Mouse (Mus musculus): ENCODE data around the gene Cyb5r3. TPM values are rescaled to one million over a fixed set of nuclear protein-coding genes. Genes with fewer than 3 reads are reported as not detected.

Gene Cyb5r3
- total and polyA plus RNA-seq, 3 experiments: 35.7 to 102 (median 59.1) TPM

GRCm38 (mm10) chr15:83209719-83210118 is 37.3 kb upstream of the Cyb5r3 start:
- TF ChIP-seq HCFC1 (IDR thresholded peaks at IDR 0.05; ENCODE audit: low read depth, low read length): no peak
- TF ChIP-seq ZKSCAN1 (IDR thresholded peaks at IDR 0.05; ENCODE audit: borderline replicate concordance, low read depth, low read length): no peak
- TF ChIP-seq BHLHE40 (IDR thresholded peaks at IDR 0.05; ENCODE audit: low read depth, low read length): no peak
- dilution Hi-C loops (cut with MboI; ENCODE audit: extremely low pct_ligation_motif_present, extremely low pct_unique_long_range_greater_than_20kb, low sequenced_read_pairs) (no loop called here), in situ Hi-C loops (cut with MboI; ENCODE audit: low pct_ligation_motif_present, low pct_unique_long_range_greater_than_20kb, low sequenced_read_pairs) (loop anchor here (5.0 to 25.0 kb wide), 6 partner anchors 38 to 397 kb away; partner anchors contain the start of gene Ttll1)
- peaks cover 3% of the 10 kb centered on the region for H3K9me3 ChIP-seq (replicated peaks; ENCODE audit: low read length)
- H3K4me2 ChIP-seq (ENCODE audit: insufficient read depth, low read depth, poor library complexity, severe bottlenecking): no peak overlapping the region
- H3K4me1 ChIP-seq (ENCODE audit: control insufficient read depth in 1 of 2, insufficient read depth in 2 of 2): peaks cover 5 to 28% of the 10 kb centered on the region in 2 experiments; a peak in 3 of 4 replicates
- H3K36me3 ChIP-seq (replicated peaks in 1 of 2; ENCODE audit: control insufficient read depth in 1 of 2, insufficient read depth in 1 of 2, low read length in 1 of 2): no peaks in the 10 kb centered on the region
- DNase-seq (ENCODE audit: extremely low read depth): no peak
- H3K9ac ChIP-seq (ENCODE audit: insufficient read depth, low read depth): no peak overlapping the region
- no peak overlapping the region for H3K4me3 ChIP-seq (replicated peaks in 1 of 3; ENCODE audit: low read depth in 2 of 3, low read length in 2 of 3, poor library complexity in 1 of 3)
- no peaks in the 10 kb centered on the region for H3K27me3 ChIP-seq (replicated peaks)
- no peaks in the 10 kb centered on the region for H3K79me2 ChIP-seq (replicated peaks; ENCODE audit: control insufficient read depth, extremely low read depth, insufficient read depth, poor library complexity, severe bottlenecking)
- H3K27ac ChIP-seq (ENCODE audit: insufficient read depth, low read depth): no peak overlapping the region

DNA sequence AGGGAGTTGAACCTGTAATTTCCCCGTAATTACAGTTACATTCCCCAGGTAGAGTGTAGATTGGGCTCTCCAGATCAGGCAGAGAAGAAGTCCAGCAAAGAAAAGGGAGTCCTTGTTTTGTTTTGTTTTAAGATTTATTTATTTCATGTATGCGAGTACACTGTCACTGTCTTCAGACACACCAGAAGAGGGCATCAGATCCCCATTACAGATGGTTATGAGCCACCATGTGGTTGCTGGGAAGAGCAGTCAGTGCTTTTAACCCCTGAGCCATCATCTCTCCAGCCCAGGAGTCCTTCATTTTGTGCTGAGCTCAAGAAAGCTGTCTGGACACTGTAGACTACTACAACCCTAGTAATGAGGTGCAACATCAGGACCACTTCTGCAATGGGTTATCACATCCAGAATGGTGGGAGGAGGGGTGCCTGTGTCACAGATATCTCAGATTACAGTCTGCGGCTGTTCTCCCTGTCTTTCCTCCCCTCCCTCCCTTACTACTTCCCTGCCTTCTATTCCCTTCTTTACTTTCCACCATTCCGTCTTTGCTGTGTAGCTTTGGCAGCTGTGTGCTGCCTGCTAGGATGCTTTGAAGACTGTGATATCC is 36.8 kb upstream of the Cyb5r3 start:
- Histone ChIP-seq H3K9me3 (replicated peaks; ENCODE audit: low read length) (no peaks in the 10 kb centered on the region), H3K79me2 (replicated peaks; ENCODE audit: control insufficient read depth, extremely low read depth, insufficient read depth, poor library complexity, severe bottlenecking) (no peaks in the 10 kb centered on the region), H3K4me1 (ENCODE audit: control insufficient read depth in 1 of 2, insufficient read depth in 2 of 2) (peaks cover 10 to 34% of the 10 kb centered on the region in 2 experiments; a peak in 3 of 4 replicates), H3K9ac (ENCODE audit: insufficient read depth, low read depth) (no peak overlapping the region), H3K27ac (ENCODE audit: insufficient read depth, low read depth) (no peak overlapping the region), H3K4me2 (ENCODE audit: insufficient read depth, low read depth, poor library complexity, severe bottlenecking) (no peak overlapping the region), H3K4me3 (replicated peaks in 1 of 3; ENCODE audit: low read depth in 2 of 3, low read length in 2 of 3, poor library complexity in 1 of 3) (no peak overlapping the region), H3K27me3 (replicated peaks) (no peaks in the 10 kb centered on the region), H3K36me3 (replicated peaks in 1 of 2; ENCODE audit: control insufficient read depth in 1 of 2, insufficient read depth in 1 of 2, low read length in 1 of 2) (no peaks in the 10 kb centered on the region)
- dilution Hi-C loops (cut with MboI; ENCODE audit: extremely low pct_ligation_motif_present, extremely low pct_unique_long_range_greater_than_20kb, low sequenced_read_pairs): no loop called here
- TF ChIP-seq ELF1 (IDR thresholded peaks at IDR 0.05; ENCODE audit: low read depth, low read length): no peak
- peak in 1 of 2 experiments; percentile 57; a peak in 2 of 4 replicates for TF ChIP-seq CTCF (conservative IDR thresholded peaks at IDR 0.05 in 1 of 2, IDR thresholded peaks at IDR 0.05 in 1 of 2; ENCODE audit: low read depth in 2 of 2, low read length in 2 of 2)
- peak; percentile 33 for TF ChIP-seq SMC3 (IDR thresholded peaks at IDR 0.05; ENCODE audit: low read depth, low read length)
- TF ChIP-seq ZMIZ1 (IDR thresholded peaks at IDR 0.05; ENCODE audit: low read depth, low read length): no peak
- no peak for TF ChIP-seq IRF4 (IDR thresholded peaks at IDR 0.05; ENCODE audit: low read depth, low read length)
- no peak for TF ChIP-seq POLR2AphosphoS2 (IDR thresholded peaks at IDR 0.05; ENCODE audit: low read depth, low read length)
- no peak for TF ChIP-seq KAT2A (IDR thresholded peaks at IDR 0.05; ENCODE audit: insufficient replicate concordance, low read length)
- TF ChIP-seq RAD21 (IDR thresholded peaks at IDR 0.05; ENCODE audit: low read depth, low read length): peak; percentile 29
- TF ChIP-seq UBTF (IDR thresholded peaks at IDR 0.05; ENCODE audit: low read depth, low read length): no peak
- no peak for DNase-seq (ENCODE audit: extremely low read depth)
- in situ Hi-C loops (cut with MboI; ENCODE audit: low pct_ligation_motif_present, low pct_unique_long_range_greater_than_20kb, low sequenced_read_pairs): loop anchor here (5.0 to 25.0 kb wide), 4 partner anchors 57 to 397 kb away; partner anchors contain the start of gene Ttll1
